Mouse (Mus musculus) neural tube, embryonic 15.5 days (tissue): ENCODE measurements around the gene Glp2r. TPM values are rescaled to one million over a fixed set of nuclear protein-coding genes. Genes with fewer than 3 reads are reported as not detected.

Source experiments
- ATAC-seq: fragments of 200-750 bp; cut with Nextera tagmentation; 2 replicates; pipeline ENCODE4 v1.8.0; 2017; ENCODE audit warnings: mild to moderate bottlenecking, moderate TSS enrichment, moderate library complexity; ENCODE audit not compliant: low FRiP score
- H3K27ac ChIP-seq: fragments of 300-500 bp; sonication (generic); replicated peaks from 2 replicates; pipeline ENCODE4 v1.5.1; 2015; ENCODE audit warnings: mild to moderate bottlenecking, inconsistent platforms
- H3K27me3 ChIP-seq: fragments of 300-500 bp; sonication (generic); replicated peaks from 2 replicates; pipeline ENCODE4 v1.6.1; 2015; ENCODE audit warnings: inconsistent platforms
- H3K36me3 ChIP-seq: fragments of 300-500 bp; sonication (generic); 2 replicates; pipeline ENCODE4 v1.6.1; 2015; ENCODE audit warnings: inconsistent platforms
- H3K4me1 ChIP-seq: fragments of 300-500 bp; sonication (generic); 2 replicates; pipeline ENCODE4 v1.6.1; 2015; ENCODE audit warnings: inconsistent platforms
- H3K4me2 ChIP-seq: fragments of 300-500 bp; sonication (generic); 2 replicates; pipeline ENCODE4 v1.6.1; 2015; ENCODE audit warnings: inconsistent platforms, mild to moderate bottlenecking, moderate library complexity
- H3K4me3 ChIP-seq: fragments of 300-500 bp; sonication (generic); replicated peaks from 2 replicates; pipeline ENCODE4 v1.5.1; 2015; ENCODE audit warnings: mild to moderate bottlenecking, inconsistent platforms
- H3K9ac ChIP-seq: fragments of 300-500 bp; sonication (generic); replicated peaks from 2 replicates; pipeline ENCODE4 v1.6.1; 2015; ENCODE audit warnings: mild to moderate bottlenecking, inconsistent platforms
- H3K9me3 ChIP-seq: fragments of 300-500 bp; sonication (generic); replicated peaks from 2 replicates; pipeline ENCODE4 v1.6.1; 2016; ENCODE audit warnings: inconsistent platforms
- whole genome bisulfite sequencing: fragments of 180-500 bp; shearing (Covaris S2); methylation state at CpG from one replicate; pipeline ENCODE4 v1.1.7; 2015; ENCODE audit warnings: mixed read lengths; 5-methylcytosine and 5-hydroxymethylcytosine counted together
- polyA plus RNA-seq: library from polyadenylated mRNA; unstranded; fragments of >200 nt; fragmentation: Nextera tagmentation; extraction: Ambion mirVana; gene quantifications from 2 replicates; pipeline ENCODE4 v1.2.1, GENCODE M21; 2015

Gene Glp2r
- polyA plus RNA-seq, 1 experiment from 2014 or later: not detected

DNA sequence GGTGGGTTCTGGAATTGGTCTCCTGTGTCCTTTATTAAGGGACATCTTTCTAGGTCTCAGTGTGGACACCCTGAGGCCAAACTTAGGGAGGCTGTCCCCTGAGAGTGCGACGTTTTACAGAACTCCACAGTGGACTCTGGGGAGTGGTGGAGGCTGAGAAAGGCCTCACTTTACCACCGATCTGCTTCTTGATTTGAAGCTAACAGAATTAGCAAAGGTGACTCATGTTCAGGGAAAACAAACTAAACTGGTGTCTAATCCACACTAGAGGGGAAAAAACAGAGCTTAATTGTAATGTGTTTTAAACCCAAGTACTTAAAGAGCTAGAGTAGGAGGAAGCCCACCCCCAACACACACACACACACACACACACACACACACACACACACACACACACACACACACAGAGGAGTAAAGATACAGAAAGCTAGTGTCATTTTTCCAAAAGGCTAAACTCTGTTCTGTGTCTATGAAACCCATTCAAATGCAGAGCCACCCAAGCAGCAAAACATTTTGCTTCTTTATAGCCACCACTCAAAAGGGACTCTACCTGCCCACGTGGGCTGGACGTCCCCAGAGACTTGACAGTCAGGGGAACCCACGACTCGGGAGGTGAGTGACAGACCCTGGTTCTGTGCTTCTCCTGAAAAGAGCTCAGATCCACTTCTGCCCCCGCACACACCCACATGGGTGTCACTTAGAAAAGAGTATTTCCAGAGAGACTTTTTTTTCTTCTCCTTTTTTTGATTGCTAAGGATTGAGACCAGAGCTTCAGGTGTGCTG lies 47.5 kb downstream of the Glp2r start:
- no peak overlapping the region for H3K9ac ChIP-seq
- H3K4me3 ChIP-seq: no peak overlapping the region
- 73% methylated on average over 8 of the region's 8 CpGs for WGBS
- no peaks in the 10 kb centered on the region for H3K9me3 ChIP-seq
- H3K27me3 ChIP-seq: no peaks in the 10 kb centered on the region
- ATAC-seq: no peak
- H3K4me2 ChIP-seq: no peak overlapping the region
- no peaks in the 10 kb centered on the region for H3K36me3 ChIP-seq
- H3K27ac ChIP-seq: no peak overlapping the region
- no peaks in the 10 kb centered on the region for H3K4me1 ChIP-seq

DNA sequence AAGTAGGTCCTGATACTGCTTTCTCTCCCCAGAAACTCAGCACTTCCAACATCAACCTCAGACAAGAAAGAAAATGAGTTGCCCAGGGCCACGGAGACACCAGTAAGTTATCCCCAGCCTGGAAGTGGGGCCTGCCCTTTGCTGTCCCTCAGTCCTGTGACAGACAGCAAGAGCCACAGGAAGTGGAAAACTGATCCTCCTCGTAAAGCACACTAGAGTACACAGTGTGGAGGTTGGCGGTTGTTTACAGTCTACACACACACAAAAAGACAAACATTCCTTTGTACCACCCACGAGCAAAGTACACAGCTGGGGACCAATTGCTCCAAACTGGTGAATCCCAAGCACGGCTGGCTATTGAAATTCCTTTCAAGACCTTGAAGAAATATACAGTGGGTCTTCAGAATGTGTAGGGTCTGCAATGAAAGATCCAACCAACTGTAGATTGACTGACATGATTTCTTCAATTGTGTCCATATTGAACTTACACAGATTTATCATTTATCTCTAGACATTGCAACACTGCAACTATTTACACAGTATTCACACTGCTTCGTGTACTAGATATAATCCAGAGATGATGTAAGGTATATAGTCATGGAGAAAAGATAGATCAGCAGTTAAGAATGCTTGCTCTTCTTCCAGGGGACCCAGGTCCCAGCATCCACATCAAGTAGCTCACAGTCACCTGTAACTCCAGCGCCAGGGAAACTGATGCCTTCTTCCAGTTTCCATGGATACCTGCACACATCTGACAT lies 48.4 kb downstream of the Glp2r start:
- 54% methylated on average over 7 of the region's 7 CpGs for WGBS
- Histone ChIP-seq H3K4me2 (no peak overlapping the region), H3K4me1 (no peaks in the 10 kb centered on the region), H3K27ac (no peak overlapping the region), H3K27me3 (no peaks in the 10 kb centered on the region), H3K4me3 (no peak overlapping the region), H3K9ac (no peak overlapping the region), H3K9me3 (no peaks in the 10 kb centered on the region), H3K36me3 (no peaks in the 10 kb centered on the region)
- no peak for ATAC-seq

DNA sequence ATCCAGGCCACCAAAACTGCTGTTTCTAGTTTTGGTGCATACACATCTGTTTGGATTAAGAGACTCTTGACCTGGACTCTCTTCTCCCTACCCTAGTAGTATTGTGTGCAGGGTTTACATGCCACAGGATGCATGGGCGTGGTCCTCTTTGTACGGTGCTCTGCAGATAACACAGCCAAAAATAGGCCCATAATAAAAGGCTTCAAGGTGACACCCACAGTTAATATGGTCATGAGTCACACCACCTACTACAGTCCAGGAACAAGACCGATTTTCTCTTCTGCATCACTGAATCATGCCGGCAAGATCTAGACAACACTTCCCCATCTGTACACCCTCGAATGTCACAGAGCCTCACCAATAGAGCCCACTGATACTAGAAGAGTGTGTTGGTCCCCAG lies 49.5 kb downstream of the Glp2r start:
- 92% methylated on average over 5 of the region's 5 CpGs for WGBS
- Histone ChIP-seq H3K4me1 (no peaks in the 10 kb centered on the region), H3K36me3 (no peaks in the 10 kb centered on the region), H3K27ac (no peak overlapping the region), H3K4me3 (no peak overlapping the region), H3K27me3 (no peaks in the 10 kb centered on the region), H3K4me2 (no peak overlapping the region), H3K9ac (no peak overlapping the region), H3K9me3 (no peaks in the 10 kb centered on the region)
- ATAC-seq: no peak

DNA sequence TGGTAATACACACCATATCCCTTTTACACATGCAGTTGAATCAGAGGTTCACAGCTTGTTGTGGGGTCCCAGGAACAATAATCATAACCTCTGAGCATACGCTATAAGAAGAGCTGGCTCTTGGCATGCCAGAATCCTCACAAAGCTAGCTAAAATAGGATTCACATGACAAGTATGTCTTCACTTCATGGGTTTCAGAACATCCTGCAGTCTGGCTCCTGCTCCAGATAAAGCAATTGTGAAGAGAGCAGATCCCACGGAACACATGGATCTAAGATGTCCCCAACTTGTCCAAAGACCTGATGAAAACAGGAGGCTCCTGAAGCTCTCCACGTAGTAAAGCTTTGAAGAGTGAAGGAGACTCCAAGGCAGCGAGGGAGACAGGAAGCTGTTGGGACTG lies 55.6 kb downstream of the Glp2r start:
- no peak overlapping the region for H3K4me2 ChIP-seq
- H3K9me3 ChIP-seq: no peaks in the 10 kb centered on the region
- H3K27ac ChIP-seq: no peak overlapping the region
- H3K27me3 ChIP-seq: no peaks in the 10 kb centered on the region
- H3K4me1 ChIP-seq: no peaks in the 10 kb centered on the region
- no peak overlapping the region for H3K4me3 ChIP-seq
- no peak for ATAC-seq
- WGBS: 92% methylated on average over 4 of the region's 4 CpGs
- H3K9ac ChIP-seq: no peak overlapping the region
- no peaks in the 10 kb centered on the region for H3K36me3 ChIP-seq

DNA sequence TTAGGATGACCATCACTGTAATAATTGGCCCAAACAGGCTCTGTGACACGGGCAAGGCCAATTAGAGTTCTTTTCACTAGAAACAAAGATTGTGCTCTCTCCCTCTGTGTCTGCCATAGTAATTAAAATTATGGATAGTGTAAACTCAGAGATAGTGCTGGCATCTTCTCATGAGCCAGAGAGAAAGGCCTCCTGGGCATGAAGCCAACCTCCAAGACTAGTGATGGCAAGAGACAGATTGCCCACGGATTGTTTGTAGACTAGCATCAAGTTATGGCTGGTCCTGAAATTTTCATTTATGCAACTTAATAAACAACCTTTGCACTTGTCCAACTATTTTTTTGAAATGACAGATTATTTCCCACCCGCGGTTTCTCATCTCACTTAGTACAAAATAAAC lies 58.0 kb downstream of the Glp2r start:
- H3K4me1 ChIP-seq: no peaks in the 10 kb centered on the region
- no peaks in the 10 kb centered on the region for H3K9me3 ChIP-seq
- H3K27ac ChIP-seq: no peak overlapping the region
- no peaks in the 10 kb centered on the region for H3K27me3 ChIP-seq
- no peak overlapping the region for H3K9ac ChIP-seq
- H3K36me3 ChIP-seq: no peaks in the 10 kb centered on the region
- no peak for ATAC-seq
- H3K4me3 ChIP-seq: no peak overlapping the region
- H3K4me2 ChIP-seq: no peak overlapping the region
- WGBS: 87% methylated on average over 4 of the region's 4 CpGs

DNA sequence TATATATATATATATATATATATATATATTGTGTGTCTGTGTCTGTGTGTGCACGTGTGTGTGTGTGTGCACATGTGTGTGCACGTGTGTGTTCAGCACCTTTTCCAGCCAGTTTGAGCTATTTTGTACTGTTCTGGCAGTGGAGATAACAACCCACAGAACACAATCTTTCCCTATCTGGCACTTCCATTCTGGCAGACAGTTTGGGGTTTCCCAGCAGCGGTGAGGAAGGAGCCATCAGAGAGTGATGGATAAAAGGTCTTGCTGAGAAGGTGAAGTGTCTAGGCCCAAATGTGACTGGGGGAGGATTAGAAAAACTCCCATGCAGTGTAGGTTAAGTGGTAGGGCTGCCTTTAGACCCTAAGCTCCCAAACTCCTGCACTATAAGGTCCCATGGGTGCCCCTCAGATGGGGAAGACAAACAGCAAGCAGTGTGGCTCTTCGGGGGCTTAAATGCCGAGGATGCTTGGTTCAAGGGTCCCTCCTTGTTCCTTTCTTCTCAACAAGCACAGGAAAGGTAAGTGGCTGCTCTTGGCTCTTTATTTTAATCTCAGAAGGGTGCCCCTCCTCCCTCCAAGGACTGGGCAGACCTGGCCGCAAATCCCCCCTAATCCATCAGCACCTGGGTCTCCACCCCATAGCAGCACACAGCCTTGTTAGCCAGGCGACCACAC lies 76.1 kb downstream of the Glp2r start, which contains the start of gene Rcvrn:
Rcvrn (plus strand) TSS at position 624 of the 674 bp plus-strand sequence.
- Histone ChIP-seq H3K9ac (no peak within 1 kb of the TSS), H3K4me2 (no peak within 1 kb of the TSS), H3K4me1 (no peaks in the 10 kb centered on the region), H3K4me3 (no peak within 1 kb of the TSS), H3K9me3 (no peaks in the 10 kb centered on the region), H3K27me3 (no peaks in the 10 kb centered on the region), H3K27ac (no peak within 1 kb of the TSS), H3K36me3 (no peaks in the 10 kb centered on the region)
- ATAC-seq: no peak
- WGBS: 73% methylated on average over 7 of the region's 7 CpGs

DNA sequence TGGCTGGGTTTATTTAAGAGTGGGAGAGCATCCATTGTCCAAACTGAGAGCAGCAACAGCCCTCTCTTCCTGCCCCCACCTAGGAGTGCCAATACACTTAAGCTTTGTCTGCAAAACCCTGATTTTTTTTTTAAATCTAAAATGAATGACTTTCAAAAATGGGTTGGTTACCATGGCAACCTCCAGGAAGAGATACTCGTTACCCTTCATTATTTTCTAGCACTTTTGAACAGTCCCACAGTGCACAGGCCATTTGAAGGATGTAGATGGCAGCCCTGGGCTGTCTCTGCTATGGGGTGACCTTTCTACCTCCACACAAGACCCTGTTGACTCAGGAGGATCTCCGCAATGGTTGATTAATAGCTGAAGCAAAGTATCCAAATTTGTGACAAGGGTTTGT lies 84.8 kb downstream of the Glp2r start:
- H3K36me3 ChIP-seq: 0 out of 2 replicates have a peak, but pooled peaks cover 5% of the 10 kb centered on the region
- no peaks in the 10 kb centered on the region for H3K9me3 ChIP-seq
- ATAC-seq: no peak
- no peak overlapping the region for H3K9ac ChIP-seq
- no peak overlapping the region for H3K4me2 ChIP-seq
- 57% methylated on average over 2 of the region's 2 CpGs for WGBS
- no peak overlapping the region for H3K4me3 ChIP-seq
- no peak overlapping the region for H3K27ac ChIP-seq
- no peaks in the 10 kb centered on the region for H3K27me3 ChIP-seq
- H3K4me1 ChIP-seq: peaks cover 3% of the 10 kb centered on the region; the same call in 1 of the 2 replicates

DNA sequence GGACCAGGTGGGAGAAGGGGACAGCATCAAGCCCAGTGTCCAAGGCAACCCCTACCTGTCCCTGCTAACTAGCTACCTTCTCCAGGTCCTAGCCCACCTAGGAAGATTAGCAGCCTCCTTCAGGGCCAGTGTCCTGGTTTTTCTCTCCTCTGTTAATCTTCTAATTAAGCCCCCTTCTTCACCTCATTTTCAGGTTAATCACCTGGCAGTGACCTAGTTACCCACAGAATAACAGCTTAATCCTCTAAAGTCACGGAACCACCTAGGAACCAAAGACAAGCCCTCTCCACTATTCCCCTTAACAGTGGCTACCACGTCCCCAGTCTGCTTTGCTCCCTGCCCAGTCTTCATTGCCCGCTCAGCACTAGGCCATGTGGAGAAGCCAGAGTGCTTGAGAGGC lies 89.1 kb downstream of the Glp2r start:
- H3K36me3 ChIP-seq: 0 out of 2 replicates have a peak, but pooled peaks cover 5% of the 10 kb centered on the region
- WGBS: 88% methylated on average over 3 of the region's 3 CpGs
- H3K9ac ChIP-seq: no peak overlapping the region
- H3K4me1 ChIP-seq: peaks cover 3% of the 10 kb centered on the region; the same call in 1 of the 2 replicates
- H3K27me3 ChIP-seq: no peaks in the 10 kb centered on the region
- no peak overlapping the region for H3K4me3 ChIP-seq
- no peak for ATAC-seq
- H3K9me3 ChIP-seq: no peaks in the 10 kb centered on the region
- no peak overlapping the region for H3K4me2 ChIP-seq
- H3K27ac ChIP-seq: no peak overlapping the region

DNA sequence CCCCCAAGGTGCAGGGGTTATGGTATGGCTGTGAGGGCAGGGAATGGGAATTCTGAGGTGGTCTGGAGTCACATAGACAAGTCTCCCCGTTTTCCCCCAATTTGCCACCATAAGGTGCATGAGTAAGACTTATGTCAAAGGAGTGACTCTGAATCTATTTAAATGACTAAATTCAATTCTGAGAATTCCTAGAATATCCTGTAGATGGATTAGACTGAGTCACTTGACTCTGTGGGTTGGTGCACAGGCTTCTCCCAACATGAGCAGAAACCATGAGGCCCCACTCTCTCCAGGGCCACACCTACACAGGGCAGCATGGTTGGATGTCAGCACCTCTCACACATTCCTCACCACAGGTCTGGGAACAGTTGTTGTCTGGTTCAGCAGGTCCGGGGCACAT lies 91.0 kb downstream of the Glp2r start:
- no peaks in the 10 kb centered on the region for H3K9me3 ChIP-seq
- 0 out of 2 replicates have a peak, but pooled peaks cover 4% of the 10 kb centered on the region for H3K36me3 ChIP-seq
- no peak overlapping the region for H3K4me3 ChIP-seq
- no peaks in the 10 kb centered on the region for H3K27me3 ChIP-seq
- ATAC-seq: no peak
- no peak overlapping the region for H3K4me2 ChIP-seq
- no peaks in the 10 kb centered on the region for H3K4me1 ChIP-seq
- H3K9ac ChIP-seq: no peak overlapping the region
- H3K27ac ChIP-seq: no peak overlapping the region
- WGBS: 92% methylated on average over 2 of the region's 2 CpGs

DNA sequence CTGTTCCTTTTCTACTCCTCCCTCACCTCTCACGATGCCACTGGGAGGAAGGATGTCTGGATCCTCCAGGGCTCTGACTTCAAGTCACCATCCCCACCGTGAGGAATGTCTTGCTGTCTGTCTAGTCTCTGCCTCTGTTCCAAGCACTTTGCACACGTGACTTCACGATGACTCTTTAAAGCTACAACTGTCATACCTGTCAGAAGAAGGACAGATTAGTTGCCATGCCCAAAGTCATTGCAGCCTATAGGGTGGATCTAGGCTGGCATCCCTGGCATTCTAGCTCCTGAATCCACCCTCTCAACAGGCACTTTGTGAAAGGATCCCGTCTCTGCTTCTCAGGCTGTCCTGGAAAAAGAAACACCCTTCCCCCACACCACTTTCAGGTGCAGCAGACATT lies 91.7 kb downstream of the Glp2r start:
- Histone ChIP-seq H3K36me3 (no peaks in the 10 kb centered on the region), H3K9me3 (no peaks in the 10 kb centered on the region), H3K9ac (no peak overlapping the region), H3K27ac (no peak overlapping the region), H3K4me3 (no peak overlapping the region), H3K4me2 (no peak overlapping the region), H3K4me1 (no peaks in the 10 kb centered on the region), H3K27me3 (no peaks in the 10 kb centered on the region)
- 71% methylated on average over 5 of the region's 5 CpGs for WGBS
- no peak for ATAC-seq

DNA sequence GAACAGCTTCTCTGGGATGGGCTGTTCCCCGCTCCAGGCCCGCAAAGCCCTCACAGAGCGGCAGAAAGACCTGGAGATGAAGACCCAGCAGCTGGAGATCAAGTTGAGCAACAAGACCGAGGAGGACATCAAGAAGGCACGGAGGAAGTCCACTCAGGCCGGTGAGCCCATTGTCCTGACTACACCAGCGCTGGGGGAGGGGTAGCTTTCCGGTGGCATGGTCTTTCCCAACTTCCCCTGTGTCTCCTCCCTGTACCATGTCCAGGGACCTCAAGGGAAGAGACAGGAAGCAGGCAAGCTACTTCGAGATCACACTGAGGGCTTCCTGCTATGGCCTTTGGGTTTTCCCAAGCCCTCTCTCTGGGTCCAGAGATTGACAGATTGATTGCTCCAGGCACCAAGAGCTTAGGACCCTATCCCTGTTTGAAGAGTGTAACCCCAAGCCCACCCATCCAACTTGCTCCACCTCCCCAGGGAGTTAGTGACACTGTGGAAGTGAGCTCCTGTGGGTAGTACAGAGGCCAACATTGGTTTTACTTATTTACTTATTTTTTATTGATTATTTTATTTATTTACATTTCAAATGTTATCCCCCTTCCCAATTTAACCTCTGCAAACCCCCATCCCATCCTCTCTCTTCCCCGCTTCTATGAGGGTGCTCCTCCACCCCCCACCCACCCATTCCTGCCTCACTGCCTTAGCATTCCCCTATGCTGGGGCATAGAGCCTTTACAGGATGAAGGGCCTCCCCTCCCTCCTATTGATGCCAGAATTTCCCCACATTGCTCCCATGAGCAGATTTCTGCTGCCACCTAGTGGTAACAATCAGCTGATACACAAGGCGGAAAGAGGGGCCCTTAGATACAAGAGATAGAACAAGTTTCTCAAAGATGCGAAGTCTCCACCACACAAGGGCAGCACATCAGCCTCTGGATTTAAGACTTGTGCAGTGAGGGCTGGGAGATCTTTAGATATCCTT lies 95.1 kb downstream of the Glp2r start:
- Histone ChIP-seq H3K4me3 (no peak overlapping the region), H3K36me3 (no peaks in the 10 kb centered on the region), H3K4me1 (no peaks in the 10 kb centered on the region), H3K9ac (no peak overlapping the region), H3K4me2 (no peak overlapping the region), H3K27ac (no peak overlapping the region), H3K9me3 (no peaks in the 10 kb centered on the region), H3K27me3 (no peaks in the 10 kb centered on the region)
- ATAC-seq: peak; percentile 79; the same call in 1 of the 2 replicates
- WGBS: 68% methylated on average over 12 of the region's 12 CpGs
